Mouse (Mus musculus) heart, adult 2 months (tissue): ENCODE data around the gene Ilvbl.

ENCODE experiments used
- CTCF ChIP-seq: fragments of 200-600 bp; IDR thresholded peaks from 2 replicates; pipeline ENCODE4 v1.8.1; 2022; ENCODE audit warnings: antibody characterized with exemption, mild to moderate bottlenecking, moderate library complexity
- EP300 ChIP-seq: fragments of 200-500 bp; IDR thresholded peaks from 2 replicates; pipeline ENCODE4 v1.6.1; 2011; ENCODE audit warnings: low read depth, low read length, control low read depth; ENCODE audit not compliant: insufficient read depth
- POLR2A ChIP-seq: fragments of 200-500 bp; IDR thresholded peaks from 2 replicates; pipeline ENCODE4 v1.6.1; 2011; ENCODE audit warnings: mild to moderate bottlenecking, low read depth, low read length, control low read depth; ENCODE audit not compliant: insufficient read depth

GRCm38 (mm10) chr10:78591406-78592328, 17.5 kb downstream of the Ilvbl start, which contains the start of gene Syde1:
- TF ChIP-seq POLR2A (peak; percentile 72), CTCF (peak; percentile 29), EP300 (no peak)
